Mouse (Mus musculus) forebrain, postnatal 0 days (tissue): ENCODE results near the gene Calu. TPM values are rescaled to one million over a fixed set of nuclear protein-coding genes. Genes with fewer than 3 reads are reported as not detected.
A peak's percentile ranks its signal among the peaks of the same experiment; 100 is the strongest.

Experiments
- ATAC-seq: fragments of 200-750 bp; cut with Nextera tagmentation; 2 replicates; pipeline ENCODE4 v1.8.0; 2017; ENCODE audit warnings: mild to moderate bottlenecking, moderate library complexity
- DNase-seq: peaks from one replicate; pipeline ENCODE4 v3.0.0-alpha.2; 2015
- H3K27ac ChIP-seq: fragments of 300-500 bp; sonication (generic); 2 replicates; pipeline ENCODE4 v1.5.1; 2014; ENCODE audit warnings: low read depth, mild to moderate bottlenecking, antibody characterized with exemption, low read length, moderate library complexity, mixed read lengths
- H3K27me3 ChIP-seq: fragments of 300-500 bp; sonication (generic); 2 replicates; pipeline ENCODE4 v1.6.1; 2014; ENCODE audit warnings: mild to moderate bottlenecking, low read length, mixed read lengths; ENCODE audit not compliant: insufficient read depth
- H3K36me3 ChIP-seq: fragments of 300-500 bp; sonication (generic); 2 replicates; pipeline ENCODE4 v1.6.1; 2014; ENCODE audit warnings: mild to moderate bottlenecking, moderate library complexity; ENCODE audit not compliant: insufficient read depth
- H3K4me1 ChIP-seq: fragments of 300-500 bp; sonication (generic); 2 replicates; pipeline ENCODE4 v1.6.1; 2014; ENCODE audit warnings: antibody characterized with exemption; ENCODE audit not compliant: insufficient read depth
- H3K4me2 ChIP-seq: fragments of 300-500 bp; sonication (generic); 2 replicates; pipeline ENCODE4 v1.6.1; 2014; ENCODE audit warnings: low read depth, mild to moderate bottlenecking, moderate library complexity
- H3K4me3 ChIP-seq: fragments of 300-500 bp; sonication (generic); 2 replicates; pipeline ENCODE4 v1.5.1; 2014; ENCODE audit warnings: low read depth, low read length, mixed read lengths
- H3K9ac ChIP-seq: fragments of 300-500 bp; sonication (generic); 2 replicates; pipeline ENCODE4 v1.6.1; 2014; ENCODE audit warnings: mild to moderate bottlenecking
- H3K9me3 ChIP-seq: fragments of 300-500 bp; sonication (generic); 2 replicates; pipeline ENCODE4 v1.6.1; 2016; ENCODE audit warnings: low read length
- CTCF ChIP-seq: sonication (generic); IDR thresholded peaks from 2 replicates; pipeline ENCODE4 v1.5.1; 2016; ENCODE audit warnings: antibody characterized with exemption, control low read depth, low read depth
- WGBS: fragments of 180-500 bp; shearing (Covaris S2); extraction: QIAGEN DNeasy Blood & Tissue Kit; methylation state at CpG from one replicate; pipeline ENCODE4 v1.1.7; 2014; 5-methylcytosine and 5-hydroxymethylcytosine counted together
- polyA plus RNA-seq: library from polyadenylated mRNA; unstranded; fragments of >200 nt; fragmentation: Nextera tagmentation; extraction: Ambion mirVana; gene quantifications from 2 replicates; pipeline ENCODE4 v1.2.1, GENCODE M21; 2015
- total RNA-seq: library from RNA; depleted of rRNA; stranded (reverse); fragments of >200 nt; gene quantifications from 2 replicates; pipeline ENCODE4 v1.2.3, GENCODE M21; 2014; rRNA removed

Gene Calu
- total RNA-seq: 132 and 159 TPM in 2 replicates
- 122 and 134 TPM in 2 replicates for polyA plus RNA-seq

DNA sequence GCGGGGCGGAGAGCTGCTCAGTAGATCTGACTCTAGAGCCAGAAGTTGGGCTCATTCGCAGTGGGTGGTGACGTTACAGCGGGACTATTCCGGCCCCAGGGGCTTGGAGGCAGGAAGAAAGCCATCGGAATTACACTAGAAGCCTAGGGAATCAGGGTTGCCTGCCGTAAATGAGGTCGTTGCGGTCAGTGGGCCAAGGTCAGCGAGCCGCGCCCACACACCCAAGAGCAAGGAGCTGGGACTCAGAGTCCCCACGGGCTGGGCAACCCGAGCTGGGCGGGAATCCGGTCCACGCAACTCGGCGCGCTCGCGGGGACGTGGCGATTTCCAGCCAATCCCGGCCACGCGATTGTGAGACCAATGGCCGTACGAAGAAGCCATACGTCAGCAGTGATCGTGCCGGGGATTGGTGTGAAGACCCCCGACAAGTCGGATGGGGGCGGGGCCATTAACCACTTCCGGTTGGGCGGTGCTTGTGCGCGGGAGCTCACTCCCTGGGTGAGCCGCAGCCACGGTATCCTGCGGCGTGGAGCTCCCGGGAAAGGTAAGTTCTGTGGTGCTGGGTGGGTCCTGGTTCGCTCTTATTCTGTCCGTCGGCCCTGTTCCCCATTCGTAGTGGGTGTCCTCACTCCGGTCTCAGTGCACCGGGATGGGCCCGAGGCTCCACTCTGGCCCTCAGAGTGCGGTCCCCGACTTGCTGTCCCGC is at the start of gene Calu:
TSS of gene Calu (plus strand) at position 405 of the 706 bp plus-strand sequence.
- H3K27me3 ChIP-seq: no peaks in the 10 kb centered on the region
- DNase-seq (peak; percentile 99), ATAC-seq (peak; percentile 99)
- peak within 1 kb of the TSS; percentile 71 for H3K4me2 ChIP-seq
- peaks cover 5% of the 10 kb centered on the region; the same call in 1 of the 2 replicates for H3K4me1 ChIP-seq
- H3K4me3 ChIP-seq: peak within 1 kb of the TSS; percentile 89
- WGBS: 3% methylated on average over 55 of the region's 55 CpGs
- H3K27ac ChIP-seq: peak within 1 kb of the TSS; percentile 78
- peak within 1 kb of the TSS; percentile 68 for H3K9ac ChIP-seq
- no peaks in the 10 kb centered on the region for H3K9me3 ChIP-seq
- TF ChIP-seq CTCF: no peak; the same call in 1 of the 2 replicates
- no peaks in the 10 kb centered on the region for H3K36me3 ChIP-seq

- no peak for ATAC-seq
- H3K4me1 ChIP-seq: no peaks in the 10 kb centered on the region
- DNase-seq: no peak
- no peak overlapping the region for H3K27ac ChIP-seq
- no peak overlapping the region for H3K4me2 ChIP-seq
- H3K9me3 ChIP-seq: no peaks in the 10 kb centered on the region
- no peak overlapping the region for H3K9ac ChIP-seq
- 72% methylated on average over 2 of the region's 2 CpGs for WGBS
- TF ChIP-seq CTCF: no peak
- no peaks in the 10 kb centered on the region for H3K27me3 ChIP-seq
- H3K4me3 ChIP-seq: no peak overlapping the region
- no peaks in the 10 kb centered on the region for H3K36me3 ChIP-seq
Measured at GRCm38 (mm10) chr6:29299112-29299511, 48.8 kb upstream of the Calu start.

GRCm38 (mm10) chr6:29303251-29303650 is 44.6 kb upstream of the Calu start:
- DNase-seq: no peak

GRCm38 (mm10) chr6:29303726-29304125 is 44.1 kb upstream of the Calu start:
- DNase-seq (no peak), ATAC-seq (no peak)
- H3K36me3 ChIP-seq: no peaks in the 10 kb centered on the region
- peak; percentile 45 for TF ChIP-seq CTCF
- H3K27me3 ChIP-seq: no peaks in the 10 kb centered on the region
- H3K4me1 ChIP-seq: no peaks in the 10 kb centered on the region
- H3K9ac ChIP-seq: no peak overlapping the region
- no peak overlapping the region for H3K4me3 ChIP-seq
- H3K27ac ChIP-seq: no peak overlapping the region
- H3K9me3 ChIP-seq: no peaks in the 10 kb centered on the region
- no peak overlapping the region for H3K4me2 ChIP-seq
- WGBS: 50% methylated on average over 5 of the region's 5 CpGs

More at GRCm38 (mm10) chr6:29303251-29303650, 44.6 kb upstream of the Calu start:
- ATAC-seq: no peak
- TF ChIP-seq CTCF: no peak
- no peaks in the 10 kb centered on the region for H3K9me3 ChIP-seq
- no peak overlapping the region for H3K4me3 ChIP-seq
- no peak overlapping the region for H3K9ac ChIP-seq
- H3K27ac ChIP-seq: no peak overlapping the region
- no peaks in the 10 kb centered on the region for H3K27me3 ChIP-seq
- H3K4me1 ChIP-seq: no peaks in the 10 kb centered on the region
- no peaks in the 10 kb centered on the region for H3K36me3 ChIP-seq
- no peak overlapping the region for H3K4me2 ChIP-seq

- Histone ChIP-seq H3K9me3 (no peaks in the 10 kb centered on the region), H3K4me1 (no peaks in the 10 kb centered on the region), H3K27me3 (no peaks in the 10 kb centered on the region), H3K36me3 (no peaks in the 10 kb centered on the region), H3K9ac (no peak overlapping the region), H3K4me3 (no peak overlapping the region), H3K4me2 (no peak overlapping the region), H3K27ac (no peak overlapping the region)
- ATAC-seq (no peak), DNase-seq (no peak)
- TF ChIP-seq CTCF: no peak
- 94% methylated on average over 4 of the region's 4 CpGs for WGBS
Measured at GRCm38 (mm10) chr6:29305462-29305861, 42.4 kb upstream of the Calu start.

GRCm38 (mm10) chr6:29308846-29309605 is 38.8 kb upstream of the Calu start:
- Histone ChIP-seq H3K4me3 (no peak overlapping the region), H3K27me3 (no peaks in the 10 kb centered on the region), H3K27ac (no peak overlapping the region), H3K4me2 (no peak overlapping the region), H3K4me1 (no peaks in the 10 kb centered on the region), H3K9ac (no peak overlapping the region), H3K36me3 (no peaks in the 10 kb centered on the region), H3K9me3 (no peaks in the 10 kb centered on the region)
- 90% methylated on average over 16 of the region's 16 CpGs for WGBS
- DNase-seq: no peak
- TF ChIP-seq CTCF: no peak
- ATAC-seq: no peak

- Histone ChIP-seq H3K9me3 (no peaks in the 10 kb centered on the region), H3K9ac (no peak overlapping the region), H3K4me3 (no peak overlapping the region), H3K27me3 (no peaks in the 10 kb centered on the region), H3K4me1 (no peaks in the 10 kb centered on the region), H3K4me2 (no peak overlapping the region), H3K27ac (no peak overlapping the region), H3K36me3 (no peaks in the 10 kb centered on the region)
- TF ChIP-seq CTCF: no peak
- 74% methylated on average over 14 of the region's 14 CpGs for WGBS
- DNase-seq (no peak), ATAC-seq (no peak)
Measured at GRCm38 (mm10) chr6:29313690-29314202, 34.1 kb upstream of the Calu start.
